Mouse (Mus musculus): ENCODE measurements at regions not wholly inside any gene's neighbourhood (a gene's known extent, or its start where the extent isn't known, plus 50 kb on each side); places are given as distances from the start of the nearest gene placed in this dataset.

- no peak for TF ChIP-seq CTCF (IDR thresholded peaks at IDR 0.05; ENCODE audit: control insufficient read depth, insufficient read depth, insufficient replicate concordance, low read depth, low read length)
- TF ChIP-seq POLR2A (IDR thresholded peaks at IDR 0.05; ENCODE audit: control insufficient read depth, low read depth, low read length): no peak
These were observed 96.5 kb upstream of the Btg3 start for GRCm38 (mm10) chr16:78473456-78473855.

Measured in testis, adult 2 months (tissue).